Mouse (Mus musculus) frontal cortex, postnatal 14 days (tissue): Measurements from ENCODE around the gene Amigo2.

Source experiments
- DNase-seq, 2 experiments: peaks; one replicate each; pipeline ENCODE4 v3.0.0; 2022; ENCODE audit warnings: low spot score in 2 of 2

The Amigo2 gene

DNA sequence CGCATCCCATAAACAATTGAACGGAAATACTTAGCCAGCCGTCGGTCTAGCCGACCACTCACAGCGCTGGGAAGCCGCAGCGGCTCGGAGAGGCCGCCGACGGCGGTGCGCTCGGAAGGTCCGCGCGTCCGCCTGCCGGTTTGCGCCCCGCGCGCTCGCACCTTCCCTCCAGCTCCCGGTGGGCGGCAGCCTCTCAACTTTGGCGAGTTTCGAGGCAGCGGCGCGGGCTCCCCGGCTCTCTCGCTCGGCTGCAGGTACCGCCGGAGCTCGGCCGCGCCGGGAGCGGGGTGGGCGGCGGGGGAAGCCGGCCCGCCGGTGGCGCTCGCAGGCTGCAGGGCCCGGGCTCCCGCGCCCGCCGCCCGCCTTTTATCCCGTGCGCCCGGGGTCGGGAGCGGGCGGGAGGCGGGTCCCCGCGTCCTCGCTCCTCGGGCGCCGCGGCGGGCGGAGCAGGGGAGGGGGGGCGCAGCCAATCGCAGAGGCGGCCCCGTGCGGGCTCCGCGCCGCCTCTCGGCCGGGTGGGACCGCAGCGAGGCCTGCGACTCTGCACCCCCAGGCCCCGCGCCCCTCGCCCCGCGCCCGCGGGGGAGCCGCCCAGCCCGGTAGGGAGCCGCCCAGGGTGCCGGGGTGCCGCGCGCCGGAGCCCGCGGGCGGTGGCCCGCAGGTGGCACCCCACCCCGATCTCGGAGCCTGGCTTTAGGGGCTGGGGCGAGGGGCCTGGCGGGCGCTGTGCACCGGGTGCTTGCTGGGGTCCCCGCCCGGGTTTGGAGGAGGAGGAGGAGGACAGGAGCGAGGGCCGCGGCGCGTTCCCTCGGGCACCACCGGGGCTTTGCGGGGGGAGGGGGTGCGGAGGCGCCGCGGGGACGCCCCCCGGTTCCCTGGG, at the start of gene Amigo2, which contains the start of gene Pced1b:
Amigo2 (minus strand) TSS at position 377 of the 880 bp plus-strand sequence.
Pced1b (plus strand) TSS at position 197 of the 880 bp plus-strand sequence.
- peak in 1 of 2 experiments; percentile 44 for DNase-seq

DNA sequence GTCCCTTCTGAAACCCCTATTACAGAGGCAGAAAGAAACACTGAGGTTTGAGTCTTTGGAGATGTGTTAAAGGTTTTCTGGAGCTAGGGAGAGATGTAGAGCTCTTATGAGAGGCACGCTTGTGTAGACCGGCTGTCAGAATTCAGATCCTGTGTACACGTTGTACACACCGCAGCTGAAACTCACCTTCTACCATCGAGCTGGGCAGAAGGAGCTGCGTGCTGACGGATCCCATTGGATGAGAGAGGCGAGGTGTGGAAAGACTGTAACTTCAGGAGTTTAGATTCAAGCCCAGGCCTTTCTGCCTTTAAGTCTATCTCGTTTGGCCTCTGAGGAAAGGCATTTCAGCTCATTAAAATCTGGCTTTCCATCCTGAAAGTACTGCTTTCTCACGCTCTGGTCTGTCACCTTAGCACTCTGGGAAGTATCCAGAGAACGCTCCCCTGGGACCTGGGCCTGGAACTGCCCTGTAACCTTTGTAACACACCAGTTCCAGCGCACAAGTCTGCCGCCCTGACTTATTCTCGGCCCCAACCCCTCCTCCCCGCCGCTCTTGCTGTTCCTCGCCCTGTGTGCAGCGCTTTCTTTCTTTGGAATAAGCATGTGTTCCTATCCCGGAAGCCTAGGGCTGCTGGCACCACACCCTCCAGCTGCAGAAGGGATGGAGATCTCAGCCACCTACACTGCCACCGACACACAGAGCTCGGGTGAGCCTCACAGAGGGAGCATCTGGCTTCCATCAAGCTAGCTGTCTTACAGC, 44.4 kb upstream of the Amigo2 start:
- DNase-seq, result no peak

DNA sequence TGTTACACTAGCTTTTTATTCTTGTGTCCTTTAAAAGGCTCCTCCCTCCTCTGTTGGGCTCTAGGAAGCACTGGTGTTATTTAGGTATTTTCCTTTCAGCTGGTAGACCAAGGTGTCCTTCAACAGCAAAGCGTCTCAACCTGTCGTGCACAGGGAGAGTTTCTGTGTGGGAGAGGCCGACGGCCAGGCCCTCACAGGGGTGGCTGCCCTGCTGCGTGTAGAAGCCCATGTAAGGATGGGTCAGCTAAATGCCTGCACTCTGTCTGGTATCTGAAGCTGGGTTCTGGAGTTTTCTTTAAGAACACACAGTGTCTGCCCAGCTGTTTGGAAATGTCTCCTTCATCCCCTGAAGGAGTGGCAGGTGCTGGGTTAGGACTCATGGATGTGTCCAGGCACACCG, 43.3 kb upstream of the Amigo2 start:
- no peak for DNase-seq

DNA sequence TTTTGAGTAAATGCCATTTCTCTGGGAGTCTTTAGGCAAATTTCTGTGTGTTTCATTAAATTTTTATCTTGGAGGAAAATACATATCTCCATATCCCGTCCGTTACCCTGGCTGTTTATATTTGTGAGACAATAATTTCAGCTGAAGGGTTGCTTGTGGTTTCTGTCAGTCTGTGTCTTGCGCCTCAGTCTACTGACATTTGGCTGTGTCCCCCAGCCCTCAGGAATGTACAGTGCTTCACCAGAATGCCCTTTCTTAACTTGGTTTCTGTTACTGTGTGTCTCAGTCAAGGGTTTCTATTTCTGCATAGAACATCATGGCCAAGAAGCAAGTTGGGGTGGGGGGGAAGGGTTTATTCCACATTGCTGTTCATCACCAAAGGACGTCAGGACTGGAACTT, 42.1 kb upstream of the Amigo2 start:
- no peak for DNase-seq

DNA sequence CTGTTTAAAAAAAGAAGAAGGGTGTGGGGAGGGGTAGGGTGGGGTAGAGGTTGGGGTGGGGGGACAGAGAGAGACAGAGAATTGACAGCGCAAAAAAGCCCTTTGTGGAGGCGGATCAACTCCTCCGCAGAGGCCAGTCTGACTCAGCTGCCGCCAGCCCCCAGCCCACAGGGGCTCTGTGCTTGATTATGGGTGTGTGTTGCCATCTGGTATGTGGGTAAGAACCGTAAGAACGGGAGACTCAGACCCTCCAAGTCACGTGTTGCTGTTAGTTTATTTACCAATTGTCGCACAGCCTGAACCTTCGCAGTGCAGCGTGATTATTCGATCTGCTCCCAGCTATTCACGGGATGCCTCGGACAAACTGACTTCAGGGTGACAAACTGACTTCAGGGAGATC, 41.6 kb upstream of the Amigo2 start:
- no peak for DNase-seq

DNA sequence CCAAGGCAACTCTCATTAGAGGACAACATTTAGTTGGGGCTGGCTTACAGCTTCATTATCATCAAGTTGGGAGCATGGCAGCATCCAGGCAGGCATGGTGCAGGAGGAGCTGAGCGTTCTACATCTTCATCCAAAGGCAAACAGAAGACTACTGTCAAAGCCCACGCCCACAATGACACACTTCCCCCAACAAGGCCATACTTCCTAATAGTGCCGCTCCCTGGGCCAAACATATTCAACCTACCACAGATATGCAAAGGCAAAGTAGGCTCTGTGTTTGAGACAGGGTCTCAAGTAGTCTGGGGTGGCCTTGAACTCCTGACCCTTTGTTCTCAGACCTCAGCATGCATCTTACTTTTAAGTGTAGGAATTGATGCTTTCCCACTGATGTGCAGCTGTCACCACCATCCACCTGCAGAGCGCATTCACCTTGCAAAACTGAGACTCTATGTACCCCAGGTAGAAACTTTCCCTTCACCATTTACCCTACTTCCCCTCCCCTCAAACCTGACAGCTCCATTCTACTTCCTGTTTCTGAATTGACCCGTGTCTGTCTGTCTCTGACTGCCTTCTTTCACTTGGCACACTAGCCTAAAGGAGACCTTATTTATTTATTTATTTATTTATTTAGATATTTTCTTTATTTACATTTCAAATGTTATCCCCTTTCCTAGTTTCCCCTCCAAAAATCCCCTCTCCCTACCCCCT, 40.5 kb upstream of the Amigo2 start:
- no peak for DNase-seq

DNA sequence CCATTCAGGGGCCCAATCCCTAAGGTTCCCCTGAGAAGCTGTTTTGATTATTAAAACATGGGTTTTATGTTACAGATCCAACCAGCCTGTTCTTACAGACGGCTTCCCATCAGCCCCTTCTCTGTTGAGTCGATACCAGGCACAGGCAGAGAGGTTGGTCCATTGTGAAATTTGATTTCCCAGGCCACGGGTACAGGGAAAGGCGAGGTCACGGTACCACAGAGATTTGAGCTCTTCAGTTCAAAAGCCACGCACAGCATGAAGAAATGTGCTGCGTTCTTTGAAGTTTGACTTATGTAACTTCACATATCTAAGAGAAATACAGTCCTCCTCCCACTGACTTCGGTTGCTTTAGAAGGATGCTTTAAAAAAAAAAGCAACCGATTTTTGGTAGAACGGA, 39.6 kb upstream of the Amigo2 start:
- no peak for DNase-seq

DNA sequence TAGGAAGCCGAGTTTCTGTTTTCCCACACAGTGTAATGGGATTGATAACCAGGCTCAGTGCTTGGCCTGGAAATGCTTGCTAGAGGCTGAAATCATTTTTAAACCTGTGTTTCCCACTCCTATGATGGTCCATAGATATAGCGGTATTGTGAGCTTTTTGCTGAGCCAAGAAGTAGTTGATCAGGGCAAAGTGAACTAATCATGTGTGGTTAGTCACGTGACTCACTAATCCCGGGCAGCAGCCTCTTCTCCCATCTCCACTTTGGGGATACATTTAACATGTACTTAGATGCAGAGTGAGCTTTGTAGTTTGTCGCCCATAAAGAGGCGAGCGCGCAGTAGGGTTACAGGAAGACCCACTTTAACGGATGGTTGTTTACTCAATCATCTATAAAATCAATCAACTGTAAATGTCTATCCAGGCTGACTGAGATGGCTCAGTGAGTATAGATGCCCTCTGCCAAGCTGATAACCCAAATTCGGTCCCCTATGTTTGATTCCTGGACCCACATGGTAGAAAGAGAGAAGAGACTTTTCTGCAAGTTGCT, 38.7 kb upstream of the Amigo2 start:
- DNase-seq, result no peak

DNA sequence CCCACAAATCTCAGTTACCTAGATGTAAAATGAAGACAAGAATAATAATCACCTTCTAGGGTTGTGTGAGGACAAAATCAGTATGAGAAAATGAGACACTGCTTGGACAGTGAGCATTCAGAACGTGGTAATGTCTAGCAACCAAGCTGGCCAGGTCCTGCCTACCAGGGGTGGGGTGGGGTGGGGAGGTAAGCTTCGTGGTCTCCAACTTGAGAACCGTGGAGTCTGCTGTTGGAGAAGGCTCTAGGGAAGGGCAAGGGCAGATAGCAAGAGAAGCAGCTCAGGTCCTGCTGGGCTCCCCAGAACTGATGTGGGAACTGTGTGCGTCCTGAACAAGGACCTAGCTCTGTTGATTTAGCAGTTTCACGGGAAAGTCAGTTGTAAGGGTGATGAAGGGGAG, 37.1 kb upstream of the Amigo2 start:
- no peak for DNase-seq

DNA sequence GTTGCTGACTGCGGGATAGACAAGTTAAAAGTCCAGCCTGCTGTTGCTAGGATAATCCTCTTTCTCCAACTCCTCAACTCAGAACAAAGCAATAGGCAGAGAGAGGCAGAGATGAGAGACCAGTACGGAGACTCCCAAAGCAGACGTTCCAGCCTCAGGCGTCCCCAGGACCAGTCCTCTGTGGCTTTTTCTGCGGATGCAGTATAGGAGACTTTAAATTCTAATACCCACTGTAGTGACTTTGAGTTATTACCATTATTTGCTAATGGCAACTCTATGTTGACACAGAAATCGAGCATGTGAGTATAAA, 35.4 kb upstream of the Amigo2 start:
- no peak for DNase-seq

DNA sequence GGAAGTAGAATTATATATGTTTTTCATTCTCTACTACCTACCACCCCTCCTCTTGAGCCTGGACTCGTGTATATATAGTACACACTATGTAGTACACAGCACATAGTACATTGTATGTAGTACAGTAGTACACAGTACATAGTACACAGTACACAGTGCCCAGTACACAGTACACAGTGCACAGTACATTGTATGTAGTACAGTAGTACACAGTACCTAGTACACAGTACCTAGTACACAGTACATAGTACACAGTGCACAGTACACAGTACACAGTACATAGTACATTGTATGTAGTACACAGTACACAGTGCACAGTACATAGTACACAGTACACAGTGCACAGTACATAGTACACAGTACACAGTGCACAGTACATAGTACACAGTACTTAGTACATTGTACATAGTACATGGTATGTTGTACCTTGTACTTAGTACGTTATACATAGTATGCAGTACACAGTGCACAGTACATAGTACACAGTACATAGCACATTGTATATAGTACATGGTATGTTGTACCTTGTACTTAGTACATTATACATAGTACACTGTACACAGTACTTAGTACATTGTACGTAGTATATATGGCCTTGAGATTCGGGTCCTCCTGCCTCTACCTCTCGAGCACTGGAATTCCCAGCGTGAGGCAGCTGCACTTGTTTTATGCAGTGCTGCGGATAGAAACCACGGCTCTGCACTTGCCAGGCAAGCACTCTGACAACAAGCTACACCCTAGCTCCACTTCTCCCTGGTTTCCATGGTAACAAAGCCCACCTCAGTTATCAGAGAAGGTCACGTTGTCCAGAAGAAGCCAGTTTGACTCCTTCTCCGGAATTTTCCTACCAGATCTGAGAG, 34.9 kb upstream of the Amigo2 start:
- DNase-seq, result no peak

DNA sequence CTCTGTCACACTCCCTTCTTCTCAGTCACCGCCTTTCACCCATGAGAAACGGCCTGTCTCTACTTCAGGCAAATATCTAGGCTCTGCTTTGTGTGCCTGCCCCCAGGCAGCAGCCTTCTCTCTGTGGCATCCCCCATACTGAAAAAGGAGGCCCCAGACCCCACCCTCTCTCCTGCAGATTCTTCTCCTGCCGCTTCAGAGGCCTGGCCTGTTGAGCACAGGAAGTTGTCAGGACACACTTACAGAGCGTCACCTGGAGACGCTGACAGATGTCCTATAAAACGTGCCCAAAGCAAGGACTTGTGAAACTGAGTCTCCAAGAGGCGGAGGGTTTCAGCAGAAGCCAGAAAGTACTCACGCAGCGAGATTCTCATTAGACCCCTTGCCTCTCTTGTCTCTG, 33.7 kb upstream of the Amigo2 start:
- no peak for DNase-seq

DNA sequence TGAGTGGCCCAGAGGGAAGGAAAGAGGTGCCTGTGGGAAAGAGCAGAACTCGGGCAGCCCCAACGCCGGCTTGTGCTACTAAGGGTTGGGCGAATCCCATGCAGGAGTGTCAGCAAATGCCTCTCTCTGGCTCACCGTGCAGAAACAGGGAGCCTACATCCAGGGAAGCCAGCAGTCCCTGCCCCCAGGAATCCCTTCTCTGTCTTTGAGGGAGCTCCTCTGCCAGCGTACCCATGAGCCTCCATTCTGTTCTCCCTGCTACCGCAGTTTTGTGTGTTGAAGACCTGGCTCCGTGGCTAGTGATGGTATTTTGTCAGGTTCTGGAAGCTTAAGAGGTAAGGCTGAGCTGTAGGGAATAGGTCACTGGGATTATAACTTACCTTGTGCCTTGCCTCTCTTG, 33.0 kb upstream of the Amigo2 start:
- DNase-seq, result no peak

DNA sequence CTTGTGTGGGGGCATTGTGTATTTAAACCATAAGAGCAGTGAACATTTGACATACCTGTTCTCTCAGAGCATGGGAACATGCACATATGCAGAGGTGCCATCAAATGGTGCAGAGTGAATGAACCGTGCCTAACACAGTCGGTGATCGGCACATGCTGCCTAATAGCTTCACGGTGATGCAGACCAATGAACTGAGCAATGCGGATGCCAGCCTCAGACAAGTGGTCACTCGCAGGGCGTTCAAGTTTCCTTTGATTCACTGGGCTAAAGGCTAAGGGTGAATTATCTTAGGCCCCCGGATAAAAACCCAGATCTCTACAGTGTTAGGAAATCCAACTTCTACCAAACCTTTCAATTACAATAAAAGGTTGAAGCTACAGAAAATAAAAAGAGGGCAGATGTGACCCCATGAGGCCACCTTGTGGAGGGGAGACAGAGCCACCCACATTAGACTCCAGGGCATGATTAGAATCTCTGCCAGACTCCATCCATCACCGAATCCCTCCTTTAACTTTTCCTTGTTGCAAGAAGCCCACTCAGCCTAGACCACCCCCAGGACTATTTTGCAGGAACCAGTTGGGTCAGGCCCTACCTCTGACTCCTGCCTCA, 31.4 kb upstream of the Amigo2 start:
- DNase-seq, result no peak

DNA sequence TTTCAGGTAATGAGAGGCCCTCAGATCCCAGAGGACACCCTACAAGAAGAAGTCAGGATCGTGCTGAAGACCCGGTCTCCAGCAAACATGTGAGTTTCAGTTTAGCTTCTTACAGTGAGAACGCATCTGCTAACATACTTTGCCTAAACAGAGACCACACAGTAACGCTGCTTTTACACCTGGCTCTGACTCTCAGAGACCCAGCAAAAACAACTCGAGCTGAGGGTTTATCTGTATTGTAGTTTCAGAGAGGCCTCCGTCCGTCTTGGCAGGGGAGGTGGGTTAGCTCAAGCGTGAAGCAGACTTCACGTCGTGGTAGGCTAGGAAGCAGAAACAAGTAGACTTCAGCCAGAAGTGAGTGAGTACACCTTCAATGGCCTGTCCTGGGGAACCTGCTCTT, 30.2 kb upstream of the Amigo2 start:
- DNase-seq, result no peak

DNA sequence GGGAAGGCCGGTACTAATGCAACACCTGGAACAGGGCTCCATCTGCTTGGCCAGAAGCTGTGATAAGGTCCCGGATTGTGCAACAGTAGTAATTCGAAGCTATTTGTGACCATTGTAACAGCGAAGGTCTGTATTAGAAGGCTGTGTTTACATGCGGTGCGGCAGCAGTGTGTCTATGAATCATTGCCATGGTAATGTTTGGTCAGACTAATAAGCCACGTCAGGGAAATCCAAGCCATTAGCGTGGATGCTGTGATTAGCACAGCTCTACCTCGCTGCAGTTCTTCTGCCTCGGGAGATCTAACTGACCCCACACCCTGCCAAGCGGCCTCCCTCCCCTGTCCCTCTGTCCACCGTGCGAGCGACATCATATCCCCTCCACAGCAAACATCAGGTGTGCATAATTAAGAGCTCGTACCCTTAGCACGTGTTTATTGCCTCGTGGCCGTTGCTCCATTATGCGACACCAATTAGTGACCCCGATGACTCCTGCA, 29.6 kb upstream of the Amigo2 start:
- no peak for DNase-seq

DNA sequence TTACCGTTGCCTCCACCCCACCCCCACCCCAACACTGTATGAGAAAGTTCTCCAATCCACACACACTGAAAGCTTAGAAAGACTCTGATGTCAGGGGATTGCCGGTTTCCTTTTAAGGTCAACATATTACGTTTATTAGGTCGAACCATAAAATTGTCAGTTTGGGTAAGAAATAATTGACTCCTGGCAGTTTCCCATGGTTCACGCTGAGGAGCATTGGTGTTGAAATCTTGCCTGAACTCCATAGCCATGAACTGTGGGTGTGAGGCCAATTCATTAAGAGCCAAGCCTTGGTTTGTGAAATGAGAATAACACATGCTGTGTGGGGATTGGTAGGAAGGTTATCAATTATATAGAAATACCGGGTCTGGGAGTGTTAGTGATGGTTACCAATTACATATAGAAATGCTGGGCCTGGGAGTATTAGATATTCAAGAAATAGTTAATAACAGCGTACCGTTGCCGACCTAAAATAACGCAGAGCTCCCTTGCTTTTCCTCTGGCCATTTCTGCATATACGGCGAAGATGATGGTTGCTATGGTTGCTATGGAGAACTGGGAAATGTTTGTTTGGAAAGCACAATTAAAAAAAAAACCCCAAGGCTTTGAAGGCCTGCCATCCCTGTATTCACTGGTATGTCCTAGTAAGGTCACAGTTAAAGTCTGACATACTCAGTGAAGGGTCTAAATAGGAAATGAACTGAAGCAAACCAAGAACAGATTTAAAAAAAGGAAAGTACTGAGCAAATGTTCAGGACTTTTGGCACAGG, 28.7 kb upstream of the Amigo2 start:
- no peak for DNase-seq

DNA sequence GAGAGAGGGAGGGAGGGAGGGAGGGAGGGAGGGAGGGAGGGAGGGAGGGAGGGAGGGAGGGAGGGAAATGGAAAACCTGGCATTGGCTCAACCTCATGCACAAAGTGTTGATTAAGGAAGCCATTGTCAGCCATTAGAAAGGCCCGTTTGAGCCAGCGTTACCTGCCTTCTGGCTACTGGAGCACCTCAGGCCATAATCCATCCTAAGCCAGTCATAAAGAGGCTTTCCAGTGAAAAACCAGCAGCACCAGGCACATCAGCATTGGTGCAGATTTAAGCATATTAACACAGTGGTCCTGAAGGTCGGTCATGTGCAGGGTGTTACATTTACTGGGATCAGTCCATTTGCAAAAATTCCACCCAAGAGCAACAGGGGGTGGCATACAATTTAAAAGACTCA, 25.7 kb upstream of the Amigo2 start:
- no peak for DNase-seq

DNA sequence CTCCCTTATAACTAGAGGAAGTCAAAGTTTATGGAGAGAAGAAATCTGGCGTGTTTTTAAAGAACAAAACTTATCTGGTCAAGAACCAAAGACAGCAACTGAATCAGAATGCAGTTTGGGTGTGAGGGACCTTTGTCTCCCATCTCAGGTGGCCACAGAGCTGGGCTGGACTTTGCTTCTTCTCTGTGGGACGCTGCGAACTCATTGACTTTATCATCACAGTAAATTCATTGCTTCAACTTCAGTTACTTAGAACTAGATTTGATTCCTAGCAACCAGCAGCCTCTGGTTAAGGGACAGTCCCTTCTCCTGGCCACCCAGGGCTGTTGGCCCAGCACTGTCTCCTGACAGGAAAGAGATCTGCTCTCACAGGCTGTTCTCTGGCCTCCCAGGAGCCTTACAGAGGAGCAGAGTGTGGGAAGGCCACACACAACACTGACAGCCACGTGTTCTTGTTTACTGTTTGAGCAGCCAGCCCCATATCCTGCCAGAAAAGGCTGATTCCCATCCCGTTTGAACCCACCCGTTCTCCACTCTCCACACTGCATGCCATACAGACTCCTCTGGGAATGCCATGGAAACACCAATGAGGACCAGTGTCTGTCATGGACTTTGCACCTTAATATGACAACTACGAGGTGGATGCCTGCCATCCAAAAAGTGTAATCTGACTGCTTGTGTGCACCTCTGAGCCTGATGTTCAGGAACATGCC, 25.1 kb upstream of the Amigo2 start:
- DNase-seq, result no peak
